Mouse (Mus musculus): ENCODE results near the gene Gp9.
"Not testable (repeated sequence)": the region's sequence is repeated elsewhere in the genome, so short reads cannot be mapped to it uniquely, and the experiment has no call there.

DNA sequence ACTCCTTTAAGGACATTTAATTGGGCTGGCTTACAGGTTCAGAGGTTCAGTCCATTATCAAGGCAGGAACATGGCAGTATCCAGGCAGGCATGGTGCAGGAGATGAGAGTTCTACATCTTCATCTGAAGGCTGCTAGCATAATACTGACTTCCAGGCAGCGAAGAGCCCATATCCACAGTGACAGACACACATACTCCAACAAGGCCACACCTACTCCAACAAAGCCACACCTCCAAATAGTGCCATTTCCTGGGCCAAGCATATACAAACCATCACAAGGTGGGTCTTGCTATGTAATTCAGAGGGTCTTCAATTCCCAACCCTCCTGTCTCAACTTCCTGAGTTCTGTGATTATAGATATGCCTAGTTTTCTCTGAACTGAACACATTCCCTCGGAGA is 13.6 kb upstream of the Gp9 start:
- not testable (repeated sequence) for TF ChIP-seq CTCF (IDR thresholded peaks at IDR 0.05; ENCODE audit: low read depth, low read length); GATA2 (IDR thresholded peaks at IDR 0.05; ENCODE audit: borderline replicate concordance, low read depth, low read length); GATA1 (IDR thresholded peaks at IDR 0.05; ENCODE audit: borderline replicate concordance, low read length); TAL1 (conservative IDR thresholded peaks at IDR 0.05; ENCODE audit: low read depth, low read length)
